Mouse (Mus musculus) kidney, adult 2 months (tissue): ENCODE data around the gene Zcchc18.

ENCODE experiments used
- CTCF ChIP-seq: fragments of 200-500 bp; conservative IDR thresholded peaks from 2 replicates; pipeline ENCODE4 v1.5.1; 2011; ENCODE audit warnings: low read depth, mild to moderate bottlenecking, control low read depth, low read length, moderate library complexity, mixed read lengths; ENCODE audit not compliant: insufficient read depth, insufficient read length
- POLR2A ChIP-seq: fragments of 200-500 bp; IDR thresholded peaks from one replicate; pipeline ENCODE4 v1.6.1; 2011; ENCODE audit warnings: low read depth, low read length, control low read depth

GRCm38 (mm10) chrX:136993641-136994040, 686 bp downstream of the Zcchc18 start:
- TF ChIP-seq POLR2A, result no peak
- no peak for TF ChIP-seq CTCF
